Mouse (Mus musculus) hindbrain, embryonic 10.5 days (tissue): Measurements from ENCODE around the gene Pde11a. TPM values are rescaled to one million over a fixed set of nuclear protein-coding genes. Genes with fewer than 3 reads are reported as not detected.
"Not testable (repeated sequence)": the region's sequence is repeated elsewhere in the genome, so short reads cannot be mapped to it uniquely, and the experiment has no call there.

Experiments used
- DNase-seq: peaks from one replicate; pipeline ENCODE4 v3.0.0-alpha.2; 2017; ENCODE audit warnings: low spot score
- H3K27ac ChIP-seq: fragments of 300-500 bp; sonication (generic); 2 replicates; pipeline ENCODE4 v1.5.1; 2016; ENCODE audit warnings: mild to moderate bottlenecking, moderate library complexity
- H3K27me3 ChIP-seq: fragments of 300-500 bp; sonication (generic); 2 replicates; pipeline ENCODE4 v1.6.1; 2016; ENCODE audit warnings: mild to moderate bottlenecking; ENCODE audit not compliant: poor library complexity, insufficient read depth, severe bottlenecking
- H3K36me3 ChIP-seq: fragments of 300-500 bp; sonication (generic); 2 replicates; pipeline ENCODE4 v1.6.1; 2016; ENCODE audit warnings: mild to moderate bottlenecking, moderate library complexity
- H3K4me1 ChIP-seq: fragments of 300-500 bp; sonication (generic); replicated peaks from 2 replicates; pipeline ENCODE4 v1.6.1; 2016; ENCODE audit warnings: mild to moderate bottlenecking
- H3K4me3 ChIP-seq: fragments of 300-500 bp; sonication (generic); 2 replicates; pipeline ENCODE4 v1.5.1; 2016; ENCODE audit warnings: mild to moderate bottlenecking, moderate library complexity
- H3K9me3 ChIP-seq: fragments of 300-500 bp; sonication (generic); 2 replicates; pipeline ENCODE4 v1.6.1; 2016; ENCODE audit warnings: mild to moderate bottlenecking, moderate library complexity
- WGBS: fragments of 180-500 bp; shearing (Covaris S2); methylation state at CpG from one replicate; pipeline ENCODE4 v1.1.7; 2016; 5-methylcytosine and 5-hydroxymethylcytosine counted together
- polyA plus RNA-seq: library from polyadenylated mRNA; unstranded; fragments of >200 nt; fragmentation: Nextera tagmentation; extraction: Ambion mirVana; gene quantifications from 2 replicates; pipeline ENCODE4 v1.2.1, GENCODE M21; 2016

Gene Pde11a
- polyA plus RNA-seq, 1 experiment from 2014 or later, result 0.29 TPM

GRCm38 (mm10) chr2:75987739-75988138 lies 350.8 kb downstream of the Pde11a start:
- no peaks in the 10 kb centered on the region for H3K36me3 ChIP-seq
- 72% methylated on average over 9 of the region's 9 CpGs for WGBS
- H3K27ac ChIP-seq, result peak overlapping the region; percentile 81
- no peaks in the 10 kb centered on the region for H3K27me3 ChIP-seq
- no peaks in the 10 kb centered on the region for H3K9me3 ChIP-seq
- peaks cover 55% of the 10 kb centered on the region for H3K4me1 ChIP-seq
- no peak overlapping the region for H3K4me3 ChIP-seq
- DNase-seq, result no peak

GRCm38 (mm10) chr2:75985124-75985523 lies 353.4 kb downstream of the Pde11a start:
- no peaks in the 10 kb centered on the region for H3K27me3 ChIP-seq
- peaks cover 37% of the 10 kb centered on the region for H3K4me1 ChIP-seq
- DNase-seq, result peak; percentile 72
- no peak overlapping the region for H3K4me3 ChIP-seq
- 9% methylated on average over 2 of the region's 2 CpGs for WGBS
- H3K9me3 ChIP-seq, result no peaks in the 10 kb centered on the region
- H3K27ac ChIP-seq, result peak overlapping the region; percentile 76
- H3K36me3 ChIP-seq, result no peaks in the 10 kb centered on the region

- 70% methylated on average over 3 of the region's 3 CpGs for WGBS
Measured at GRCm38 (mm10) chr2:75983847-75984246, 354.7 kb downstream of the Pde11a start.

GRCm38 (mm10) chr2:75983091-75983490 lies 355.5 kb downstream of the Pde11a start:
- Histone ChIP-seq H3K9me3 (no peaks in the 10 kb centered on the region), H3K4me1 (peaks cover 23% of the 10 kb centered on the region), H3K27ac (no peak overlapping the region), H3K4me3 (no peak overlapping the region), H3K36me3 (no peaks in the 10 kb centered on the region), H3K27me3 (no peaks in the 10 kb centered on the region)
- no peak for DNase-seq
- 98% methylated on average over 3 of the region's 3 CpGs for WGBS

More at GRCm38 (mm10) chr2:75983847-75984246, 354.7 kb downstream of the Pde11a start:
- Histone ChIP-seq H3K4me1 (peaks cover 31% of the 10 kb centered on the region), H3K4me3 (no peak overlapping the region), H3K27ac (peak overlapping the region; percentile 17; the same call in 1 of the 2 replicates), H3K9me3 (no peaks in the 10 kb centered on the region), H3K27me3 (no peaks in the 10 kb centered on the region), H3K36me3 (no peaks in the 10 kb centered on the region)
- DNase-seq, result no peak

- Histone ChIP-seq H3K9me3 (no peaks in the 10 kb centered on the region), H3K4me1 (peaks cover 19% of the 10 kb centered on the region), H3K27ac (no peak overlapping the region), H3K27me3 (no peaks in the 10 kb centered on the region), H3K4me3 (no peak overlapping the region), H3K36me3 (no peaks in the 10 kb centered on the region)
- DNase-seq, result no peak
- WGBS, result 95% methylated on average over 4 of the region's 4 CpGs
Measured at GRCm38 (mm10) chr2:75982626-75983025, 355.9 kb downstream of the Pde11a start.

- Histone ChIP-seq H3K27ac (peak within 1 kb of the TSS; percentile 92), H3K4me1 (peaks cover 15% of the 10 kb centered on the region), H3K4me3 (peak within 1 kb of the TSS; percentile 57)
- not testable (repeated sequence) for H3K36me3 ChIP-seq, H3K27me3 ChIP-seq, H3K9me3 ChIP-seq
- WGBS, result 3% methylated on average over 32 of the region's 34 CpGs
- peak; percentile 87 for DNase-seq
Measured at GRCm38 (mm10) chr2:75981440-75982081, 357.0 kb downstream of the Pde11a start, which contains the start of gene Ttc30a1. Gene Ttc30a1, minus strand, starts transcription at chr2:75981967.

GRCm38 (mm10) chr2:75980933-75981439 lies 357.6 kb downstream of the Pde11a start:
- H3K36me3 ChIP-seq, H3K27me3 ChIP-seq, H3K9me3 ChIP-seq, DNase-seq: not testable (repeated sequence)
- peak overlapping the region; percentile 92 for H3K27ac ChIP-seq
- peaks cover 11% of the 10 kb centered on the region for H3K4me1 ChIP-seq
- 97% methylated on average over 13 of the region's 13 CpGs for WGBS
- H3K4me3 ChIP-seq, result peak overlapping the region; percentile 57

GRCm38 (mm10) chr2:75977752-75978368 lies 360.7 kb downstream of the Pde11a start, which contains the start of gene Ttc30a2:
Gene Ttc30a2, minus strand, starts transcription at chr2:75978170.
- WGBS, result 23% methylated on average over 21 of the region's 24 CpGs
- H3K4me3 ChIP-seq, H3K36me3 ChIP-seq, H3K4me1 ChIP-seq, H3K27ac ChIP-seq, H3K27me3 ChIP-seq, DNase-seq, H3K9me3 ChIP-seq: not testable (repeated sequence)

- H3K27me3 ChIP-seq, H3K36me3 ChIP-seq, H3K4me3 ChIP-seq, H3K4me1 ChIP-seq, H3K9me3 ChIP-seq, DNase-seq, H3K27ac ChIP-seq: not testable (repeated sequence)
- WGBS, result 93% methylated on average over 2 of the region's 2 CpGs
Measured at GRCm38 (mm10) chr2:75976070-75976469, 362.5 kb downstream of the Pde11a start.

GRCm38 (mm10) chr2:75974131-75974530 lies 364.4 kb downstream of the Pde11a start:
- no peaks in the 10 kb centered on the region for H3K27me3 ChIP-seq
- H3K27ac ChIP-seq, result no peak overlapping the region
- H3K4me3 ChIP-seq, result no peak overlapping the region
- H3K9me3 ChIP-seq, result no peaks in the 10 kb centered on the region
- H3K4me1 ChIP-seq, result no peaks in the 10 kb centered on the region
- H3K36me3 ChIP-seq, result no peaks in the 10 kb centered on the region
- 82% methylated on average over 9 of the region's 9 CpGs for WGBS
- DNase-seq, result no peak

GRCm38 (mm10) chr2:75964972-75965371 lies 373.6 kb downstream of the Pde11a start:
- Histone ChIP-seq H3K9me3 (no peaks in the 10 kb centered on the region), H3K36me3 (no peaks in the 10 kb centered on the region), H3K4me3 (peak overlapping the region; percentile 32), H3K27ac (peak overlapping the region; percentile 17; the same call in 1 of the 2 replicates), H3K27me3 (no peaks in the 10 kb centered on the region), H3K4me1 (peaks cover 29% of the 10 kb centered on the region)
- 29% methylated on average over 5 of the region's 5 CpGs for WGBS
- peak; percentile 56 for DNase-seq

- Histone ChIP-seq H3K27ac (peak overlapping the region; percentile 17; the same call in 1 of the 2 replicates), H3K4me3 (peak overlapping the region; percentile 32)
- WGBS, result 18% methylated on average over 14 of the region's 14 CpGs
Measured at GRCm38 (mm10) chr2:75964512-75964911, 374.1 kb downstream of the Pde11a start.

GRCm38 (mm10) chr2:75964051-75964450 lies 374.5 kb downstream of the Pde11a start:
- Histone ChIP-seq H3K9me3 (no peaks in the 10 kb centered on the region), H3K27ac (no peak overlapping the region)

More at GRCm38 (mm10) chr2:75964512-75964911, 374.1 kb downstream of the Pde11a start:
- Histone ChIP-seq H3K27me3 (peaks cover under 1% of the 10 kb centered on the region; the same call in 1 of the 2 replicates), H3K36me3 (no peaks in the 10 kb centered on the region), H3K4me1 (peaks cover 33% of the 10 kb centered on the region), H3K9me3 (no peaks in the 10 kb centered on the region)
- DNase-seq, result peak; percentile 70

More at GRCm38 (mm10) chr2:75964051-75964450, 374.5 kb downstream of the Pde11a start:
- Histone ChIP-seq H3K27me3 (peaks cover 5% of the 10 kb centered on the region; the same call in 1 of the 2 replicates), H3K4me1 (peaks cover 38% of the 10 kb centered on the region), H3K4me3 (no peak overlapping the region), H3K36me3 (no peaks in the 10 kb centered on the region)
- WGBS, result 78% methylated on average over 5 of the region's 5 CpGs
- no peak for DNase-seq
